Mouse (Mus musculus) retina, postnatal 1 day (tissue): ENCODE data around the gene Mtus2.

Experiments used
- DNase-seq: peaks from one replicate; pipeline ENCODE4 v3.0.0-alpha.2; 2012

Gene Mtus2

GRCm38 (mm10) chr5:148052846-148053608 lies 95.9 kb downstream of the Mtus2 start:
- no peak for DNase-seq

- DNase-seq: no peak
These were observed 96.5 kb downstream of the Mtus2 start for GRCm38 (mm10) chr5:148053609-148053990.

DNA sequence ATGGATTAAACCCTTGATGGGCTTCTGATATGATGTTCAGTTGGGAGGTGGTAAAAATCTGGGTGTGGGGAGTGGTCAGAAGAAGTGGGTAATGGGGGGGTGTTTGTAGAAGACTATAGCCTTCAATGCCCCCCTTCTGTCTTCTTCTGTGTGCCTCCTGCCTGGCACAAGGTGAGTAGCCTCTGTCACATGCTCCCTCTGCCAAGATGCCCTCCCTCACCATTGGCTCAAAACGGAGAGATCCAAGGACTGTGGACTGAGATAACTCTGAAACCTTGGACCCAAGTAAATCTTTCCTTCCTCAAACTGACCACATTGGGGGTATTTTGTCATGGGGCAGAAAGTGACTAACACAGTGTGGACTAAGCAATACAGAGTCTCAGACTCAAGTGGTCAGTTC lies 99.7 kb downstream of the Mtus2 start:
- DNase-seq: no peak

- no peak for DNase-seq
These were observed 100.3 kb downstream of the Mtus2 start for GRCm38 (mm10) chr5:148057433-148057832.

GRCm38 (mm10) chr5:148059339-148059738 lies 102.2 kb downstream of the Mtus2 start:
- no peak for DNase-seq

DNA sequence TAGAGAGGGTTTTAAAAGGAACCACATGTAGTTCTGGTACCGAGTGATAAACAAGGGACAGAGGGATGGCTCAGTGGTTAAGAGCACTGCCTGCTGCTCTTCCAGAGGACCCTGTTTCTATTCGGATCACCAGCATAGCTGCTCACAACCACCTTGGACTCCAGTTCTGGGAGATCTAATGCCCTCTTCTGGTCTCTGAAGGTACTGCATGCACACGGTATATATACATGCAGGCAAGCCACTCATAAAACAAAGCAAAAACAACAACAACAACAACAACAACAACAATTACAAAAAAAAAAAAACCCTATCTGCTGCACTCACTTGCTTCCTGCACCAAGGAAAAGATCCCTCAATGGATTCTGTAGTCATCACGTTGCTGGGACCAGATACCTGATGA lies 104.7 kb downstream of the Mtus2 start:
- no peak for DNase-seq

- no peak for DNase-seq
These were observed 106.6 kb downstream of the Mtus2 start for GRCm38 (mm10) chr5:148063745-148064144.

DNA sequence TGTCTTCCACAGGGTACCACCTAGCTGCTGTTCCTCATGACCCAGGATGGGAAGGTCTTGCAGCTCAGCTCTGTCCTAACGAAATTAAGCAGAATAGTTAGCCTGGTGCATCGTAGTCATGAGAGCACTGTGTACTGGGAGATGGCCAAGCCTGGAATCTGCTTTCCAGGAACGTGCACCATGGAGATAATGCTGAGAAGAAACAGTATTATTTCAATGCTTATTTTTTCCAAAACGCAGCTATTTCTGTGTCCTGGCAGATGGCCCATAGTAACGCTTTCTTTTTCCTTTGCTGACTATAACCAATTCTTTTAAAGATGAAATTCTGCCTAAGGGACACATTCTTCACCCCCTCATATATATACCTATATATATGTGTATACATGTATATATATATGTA lies 108.1 kb downstream of the Mtus2 start:
- DNase-seq: no peak

- DNase-seq: peak; percentile 80
These were observed 112.8 kb downstream of the Mtus2 start for GRCm38 (mm10) chr5:148069909-148070308.

DNA sequence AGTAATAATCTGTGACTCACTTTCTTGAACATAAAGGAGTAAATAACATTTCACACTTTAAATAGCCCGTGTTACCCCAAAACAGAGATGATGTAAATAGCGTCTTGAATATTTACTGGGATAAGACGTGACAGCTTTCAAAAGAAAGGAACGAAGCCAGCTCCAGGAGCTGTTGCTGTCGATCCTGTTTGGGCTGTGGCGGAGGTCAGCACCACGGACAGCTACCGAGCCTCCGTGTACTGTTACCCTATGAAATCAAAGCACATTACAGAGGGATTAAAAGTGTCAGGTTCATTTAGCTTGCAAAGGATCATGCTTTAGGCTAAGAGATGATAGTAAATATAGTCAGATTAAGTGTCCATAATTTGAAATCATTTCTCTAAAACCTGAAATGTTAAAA lies 114.7 kb downstream of the Mtus2 start:
- peak; percentile 69 for DNase-seq

- DNase-seq: no peak
These were observed 116.3 kb downstream of the Mtus2 start for GRCm38 (mm10) chr5:148073461-148073860.

- no peak for DNase-seq
These were observed 122.6 kb downstream of the Mtus2 start for GRCm38 (mm10) chr5:148079732-148080131.

DNA sequence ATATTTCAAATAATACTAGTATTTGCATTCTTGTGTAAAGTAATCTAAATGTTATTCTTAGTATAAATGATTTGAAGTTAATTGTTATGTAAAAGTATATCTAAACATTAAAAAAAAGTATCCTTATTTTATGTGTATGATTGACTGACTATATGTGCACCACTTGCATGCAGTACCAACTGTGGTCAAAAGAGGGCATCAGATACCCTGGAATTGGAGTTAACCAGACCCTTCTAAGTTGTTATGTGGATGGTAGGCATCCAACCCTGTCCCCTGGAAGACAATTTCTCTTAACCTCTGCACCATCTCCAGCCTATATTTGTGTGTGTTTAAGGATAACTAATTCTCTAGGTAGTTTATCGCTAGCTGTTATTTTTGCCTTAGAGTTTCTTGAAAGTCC lies 126.4 kb downstream of the Mtus2 start:
- DNase-seq: no peak

GRCm38 (mm10) chr5:148084766-148085165 lies 127.6 kb downstream of the Mtus2 start:
- DNase-seq: no peak

DNA sequence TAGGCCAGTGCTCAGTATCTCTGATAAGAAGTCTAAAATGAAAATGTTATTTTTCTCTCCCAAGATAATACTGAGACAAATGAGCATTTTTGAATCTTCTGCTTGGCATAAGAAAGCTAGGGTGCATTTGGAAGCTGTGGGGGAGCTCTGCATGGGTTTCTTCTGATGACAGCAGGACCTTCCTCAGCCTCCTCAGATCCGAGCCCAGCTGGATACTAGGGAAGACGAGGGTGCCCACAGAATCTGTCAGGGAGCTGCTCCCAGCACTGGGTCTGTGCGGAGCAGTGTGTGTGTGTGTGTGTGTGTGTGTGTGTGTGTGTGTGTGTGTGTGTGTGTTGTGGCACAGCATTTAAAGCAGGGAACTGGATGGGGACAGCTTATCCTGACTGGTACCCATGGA lies 130.7 kb downstream of the Mtus2 start:
- DNase-seq: no peak

GRCm38 (mm10) chr5:148090191-148090821 lies 133.2 kb downstream of the Mtus2 start:
- DNase-seq: peak; percentile 51

GRCm38 (mm10) chr5:148094640-148095039 lies 137.5 kb downstream of the Mtus2 start:
- DNase-seq: peak; percentile 57

- no peak for DNase-seq
These were observed 142.2 kb downstream of the Mtus2 start for GRCm38 (mm10) chr5:148099356-148099755.

GRCm38 (mm10) chr5:148107324-148107723 lies 150.2 kb downstream of the Mtus2 start:
- no peak for DNase-seq

DNA sequence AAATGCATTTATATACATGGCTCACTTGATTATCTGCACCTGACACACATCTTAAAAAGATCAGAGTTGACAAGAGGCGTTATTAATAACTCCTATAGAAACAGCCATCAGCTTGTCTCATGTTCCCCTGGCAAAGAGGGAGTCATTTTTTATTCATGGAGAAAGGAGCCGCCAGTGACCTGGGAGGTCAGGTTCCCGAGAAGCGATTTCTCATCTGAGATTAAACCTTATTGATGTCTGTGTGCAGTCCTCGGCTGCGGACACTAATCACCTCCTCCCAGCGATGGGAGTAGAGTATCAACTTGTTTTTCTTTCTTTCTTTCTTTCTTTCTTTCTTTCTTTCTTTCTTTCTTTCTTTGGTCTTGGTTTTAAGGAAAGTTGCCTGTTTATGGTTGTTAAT lies 150.8 kb downstream of the Mtus2 start:
- peak; percentile 41 for DNase-seq

GRCm38 (mm10) chr5:148108314-148108713 lies 151.2 kb downstream of the Mtus2 start:
- DNase-seq: peak; percentile 53

DNA sequence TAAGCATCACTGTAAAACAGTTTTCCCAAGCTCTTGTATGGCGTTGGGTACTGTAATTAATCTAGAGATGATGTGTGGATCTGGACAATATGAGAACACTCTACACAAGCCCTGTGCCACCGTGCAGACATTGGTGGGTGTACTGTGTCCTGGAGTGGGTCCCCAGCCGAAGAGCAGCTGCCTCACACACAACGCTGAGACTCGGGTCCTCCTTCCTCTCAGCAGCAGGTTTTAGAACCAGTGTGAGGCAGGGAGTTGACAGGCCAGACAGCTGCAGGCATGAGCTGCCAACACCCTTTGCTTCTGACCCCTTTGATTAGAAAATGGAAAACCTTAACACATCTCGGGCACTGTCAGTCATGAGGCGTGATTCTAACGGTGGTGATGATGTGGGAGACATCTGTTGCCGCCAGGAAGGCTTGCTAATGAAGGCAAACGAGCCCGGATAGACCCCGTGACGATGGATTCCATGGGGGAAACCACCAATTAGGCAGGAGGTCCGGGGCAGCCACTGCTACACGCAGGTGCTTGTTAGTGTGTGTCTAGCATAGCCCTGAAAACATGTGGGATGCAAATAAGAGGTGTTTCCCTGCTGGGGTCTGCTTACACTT lies 158.2 kb downstream of the Mtus2 start:
- DNase-seq: peak; percentile 64

DNA sequence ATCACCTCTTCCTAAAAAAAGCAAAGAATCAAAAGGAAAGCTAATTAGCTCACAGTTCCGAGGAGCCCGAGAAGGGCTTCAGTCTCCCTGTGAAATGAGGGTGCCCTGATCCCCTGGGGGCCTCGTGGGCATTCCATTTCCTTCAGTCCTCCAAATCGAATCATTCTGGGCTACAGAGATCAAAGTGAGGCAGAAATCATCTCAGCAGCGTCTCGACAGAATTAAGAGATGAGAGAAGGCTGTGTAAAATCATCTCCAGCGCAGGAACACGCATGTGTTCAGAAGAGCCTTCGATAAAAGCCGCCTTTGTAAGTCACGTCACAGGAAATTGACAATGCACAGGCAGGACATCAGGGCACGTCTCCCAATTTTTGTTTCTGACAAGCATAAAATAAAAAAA lies 167.2 kb downstream of the Mtus2 start:
- DNase-seq: no peak
